Mouse (Mus musculus) layer of hippocampus, adult 2 months (tissue): ENCODE results near the gene Gm13128. TPM values are rescaled to one million over a fixed set of nuclear protein-coding genes. Genes with fewer than 3 reads are reported as not detected.
A peak's percentile ranks its signal among the peaks of the same experiment; 100 is the strongest.
"Not testable (repeated sequence)": the region's sequence is repeated elsewhere in the genome, so short reads cannot be mapped to it uniquely, and the experiment has no call there.

Experiments
- DNase-seq, 2 experiments: peaks; one replicate each; pipeline ENCODE4 v3.0.0; 2022; ENCODE audit warnings: low spot score in 2 of 2
- H3K27ac ChIP-seq: fragments of 200-600 bp; 2 replicates; pipeline ENCODE4 v1.8.1; 2022
- H3K4me3 ChIP-seq: fragments of 200-600 bp; 2 replicates; pipeline ENCODE4 v1.8.1; 2022; ENCODE audit warnings: mild to moderate bottlenecking
- CTCF ChIP-seq: fragments of 200-600 bp; conservative IDR thresholded peaks from 2 replicates; pipeline ENCODE4 v1.8.1; 2022; ENCODE audit warnings: antibody characterized with exemption, mild to moderate bottlenecking, moderate library complexity
- long read RNA-seq, 2 experiments: library from polyadenylated mRNA; stranded (forward); transcript quantifications; one replicate each; pipeline ENCODE4 v2.0.0; 2021; ENCODE audit warnings: borderline mapping rate in 2 of 2
- total RNA-seq, 2 experiments: library from RNA; stranded (reverse); gene quantifications; 2 replicates each; pipeline ENCODE4 v1.2.3; 2021

Gene Gm13128
- total RNA-seq: not detected
- long read RNA-seq, experiment 1: 0 reads
- long read RNA-seq, experiment 2: 0 reads

- H3K27ac ChIP-seq, H3K4me3 ChIP-seq, DNase-seq: not testable (repeated sequence)
These were observed at the start of gene Gm13128 for GRCm38 (mm10) chr4:144329949-144330348. TSS of gene Gm13128 (plus strand) at chr4:144330249.

DNA sequence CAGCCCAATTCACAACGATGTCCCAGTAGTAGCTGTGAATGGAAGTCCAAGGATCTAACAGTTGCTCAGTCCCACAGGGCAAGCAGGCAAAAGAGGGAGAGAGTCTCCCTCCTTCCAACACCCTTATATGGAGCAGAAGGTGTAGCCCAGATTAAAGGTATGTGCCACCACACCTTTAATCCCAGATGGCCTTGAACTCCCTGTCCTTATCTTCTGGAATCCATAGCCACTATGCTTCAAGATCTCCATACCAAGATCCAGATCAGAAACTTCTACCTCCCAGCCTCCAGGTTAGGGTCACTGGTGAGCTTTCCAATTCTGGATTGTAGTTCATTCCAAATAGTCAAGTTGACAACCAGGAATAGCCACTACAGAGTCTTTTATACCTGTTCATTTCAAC is 49.7 kb upstream of the Gm13128 start, which contains the start of gene Pramel5:
Gene Pramel5, minus strand, starts transcription at position 101 of the 400 bp plus-strand sequence.
- not testable (repeated sequence) for DNase-seq, H3K4me3 ChIP-seq, H3K27ac ChIP-seq

DNA sequence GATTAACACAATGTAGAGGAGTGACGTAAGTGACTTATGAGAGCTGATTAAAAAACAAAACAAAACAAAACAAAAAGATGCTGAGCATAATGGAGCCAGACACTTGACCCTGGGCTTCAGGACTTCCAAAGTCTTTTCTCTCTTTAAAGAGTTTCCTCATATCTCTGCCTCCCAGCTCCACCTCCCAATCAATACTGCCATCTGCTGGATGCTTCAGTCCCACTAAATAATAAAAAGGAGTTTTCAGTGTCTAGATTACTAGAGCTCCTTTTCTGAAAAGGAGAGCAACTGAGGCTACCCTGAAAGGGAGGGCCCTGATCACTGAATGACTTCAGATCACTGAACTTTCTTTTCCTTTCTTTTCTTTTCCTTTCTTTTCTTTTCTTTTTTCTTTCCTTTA is 30.6 kb upstream of the Gm13128 start:
- 0 out of 2 replicates have a peak, but pooled peaks have one; percentile 6 for TF ChIP-seq CTCF
- not testable (repeated sequence) for H3K27ac ChIP-seq, H3K4me3 ChIP-seq, DNase-seq

GRCm38 (mm10) chr4:144312666-144313460 is 17.2 kb upstream of the Gm13128 start:
- H3K4me3 ChIP-seq, DNase-seq, H3K27ac ChIP-seq: not testable (repeated sequence)

GRCm38 (mm10) chr4:144335856-144336255 is 5.8 kb downstream of the Gm13128 start:
- DNase-seq, H3K27ac ChIP-seq, H3K4me3 ChIP-seq: not testable (repeated sequence)

DNA sequence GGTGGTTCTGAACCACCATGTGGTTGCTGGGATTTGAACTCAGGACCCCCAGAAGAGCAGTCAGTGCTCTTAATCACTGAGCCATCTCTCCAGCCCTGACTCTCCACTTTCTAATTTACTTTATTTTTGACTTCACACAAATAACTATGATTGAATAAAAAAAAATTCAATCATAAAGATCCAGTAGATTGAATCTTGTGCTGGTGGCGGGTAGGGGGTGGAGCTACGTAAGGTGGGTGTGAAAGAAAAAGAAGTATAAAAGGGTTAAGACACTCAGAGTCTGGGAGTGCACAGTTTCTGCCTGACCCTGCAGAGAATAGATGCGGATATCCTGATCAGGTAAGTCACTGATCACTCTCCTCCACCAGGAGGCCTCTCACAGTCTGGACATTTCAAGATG is 27.6 kb downstream of the Gm13128 start, which contains the start of gene Gm13119:
Gene Gm13119, plus strand, starts transcription at position 301 of the 400 bp plus-strand sequence.
- H3K4me3 ChIP-seq, DNase-seq, H3K27ac ChIP-seq: not testable (repeated sequence)

DNA sequence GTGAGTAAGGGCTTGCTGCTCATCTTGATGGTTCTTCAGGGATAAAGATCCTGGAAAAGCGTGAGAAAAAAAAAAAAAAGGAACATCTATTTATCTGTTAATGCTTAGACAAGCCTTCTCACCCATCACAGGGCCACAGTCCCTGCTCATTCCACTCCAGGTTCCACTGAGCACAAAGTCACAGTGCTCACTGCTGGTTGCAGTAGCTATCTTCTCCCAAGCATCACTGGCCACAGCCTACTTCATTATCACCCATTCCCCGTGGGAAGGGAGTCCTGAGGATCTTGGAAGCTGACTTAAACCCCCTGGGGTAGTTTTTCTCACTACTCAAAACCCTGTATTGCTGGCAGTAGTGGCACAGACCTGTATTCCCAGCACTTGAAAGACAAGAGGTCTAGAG is 47.9 kb downstream of the Gm13128 start, which contains the start of gene Pramef20:
Gene Pramef20, minus strand, starts transcription at position 23 of the 400 bp plus-strand sequence.
- TF ChIP-seq CTCF: no peak
- no peak for DNase-seq
- no peak within 1 kb of the TSS for H3K4me3 ChIP-seq
- H3K27ac ChIP-seq: no peak within 1 kb of the TSS

Other genes starting within 250 kb of the Gm13128 start
- not detected for gene Gm13102, start 223.8 kb upstream of the Gm13128 start, total RNA-seq
- gene Oog3, start 167.6 kb upstream of the Gm13128 start, total RNA-seq: not detected
- not detected for gene Oog2, start 139.5 kb upstream of the Gm13128 start, total RNA-seq
- gene C87977, start 116.9 kb upstream of the Gm13128 start, total RNA-seq: not detected
- not detected for gene Pramel5, start 49.8 kb upstream of the Gm13128 start, total RNA-seq
- gene Gm13119, start 27.7 kb downstream of the Gm13128 start, total RNA-seq: not detected
- not detected for gene Pramef20, start 47.7 kb downstream of the Gm13128 start, total RNA-seq
- not detected for gene Pramef12, start 78.2 kb downstream of the Gm13128 start, total RNA-seq
- gene 1700012P22Rik, start 108.5 kb downstream of the Gm13128 start, total RNA-seq: not detected
- not detected for gene Gm9944, start 123.1 kb downstream of the Gm13128 start, total RNA-seq
- not detected for gene Aadacl3, start 133.5 kb downstream of the Gm13128 start, total RNA-seq
- not detected for gene 9430007A20Rik, start 189.6 kb downstream of the Gm13128 start, total RNA-seq
- gene Gm13124, start 234.9 kb downstream of the Gm13128 start, total RNA-seq: not detected